ENCODE assay signal across 9 mouse cellular contexts in genomic region chr12:26424841-26425240, GRCm38 (mm10). TPM values are rescaled to one million over a fixed set of nuclear protein-coding genes. Genes with fewer than 3 reads are reported as not detected.
DNase-seq lines count a peak whose midpoint lies in the region; ATAC-seq and TF ChIP-seq lines count a peak whose summit lies in the region.
"Had no signal": no experiment of that assay in that cellular context is flagged by ENCODE, and none has a peak within 500 bp of the region (broad histone marks: within the 10 kb centered on the region; RNA-seq: fewer than 3 reads in every experiment).

No protein-coding gene starts in this region.

- H3K4me2 ChIP-seq in forebrain, postnatal 0 days (ENCODE audit: low read depth), result no peak overlapping the region
- no peak overlapping the region for H3K4me2 ChIP-seq in forebrain, embryonic 11.5 days (ENCODE audit: low read depth, low read length, severe bottlenecking)
- no peak overlapping the region for H3K4me2 ChIP-seq in liver, postnatal 0 days (ENCODE audit: low read depth, low read length)
- no peak overlapping the region for H3K4me2 ChIP-seq in liver, embryonic 11.5 days

- TF ChIP-seq EP300 in liver, postnatal 0 days (IDR thresholded peaks at IDR 0.05; ENCODE audit: low read depth), result no peak

- 94% methylated on average over 2 of the region's 2 CpGs for WGBS in forebrain, postnatal 0 days
- WGBS in forebrain, embryonic 11.5 days, result 92% methylated on average over 2 of the region's 2 CpGs
- WGBS in liver, postnatal 0 days (ENCODE audit: insufficient replicate concordance), result 93% methylated on average over 2 of the region's 2 CpGs
- WGBS in liver, embryonic 11.5 days, result 85% methylated on average over 2 of the region's 2 CpGs

- no peaks in the 10 kb centered on the region for H3K4me1 ChIP-seq in forebrain, postnatal 0 days (ENCODE audit: insufficient read depth)
- H3K4me1 ChIP-seq in forebrain, embryonic 11.5 days (replicated peaks; ENCODE audit: control insufficient read depth, insufficient read depth, low read length), result no peaks in the 10 kb centered on the region
- no peaks in the 10 kb centered on the region; the same call in 1 of the 2 replicates for H3K4me1 ChIP-seq in liver, postnatal 0 days (ENCODE audit: insufficient read depth)
- H3K4me1 ChIP-seq in liver, embryonic 11.5 days (replicated peaks; ENCODE audit: control insufficient read depth, insufficient read depth, low read length), result no peaks in the 10 kb centered on the region

- H3K9ac ChIP-seq in forebrain, postnatal 0 days, result no peak overlapping the region
- H3K9ac ChIP-seq in forebrain, embryonic 11.5 days (ENCODE audit: low read length), result no peak overlapping the region
- no peak overlapping the region for H3K9ac ChIP-seq in liver, postnatal 0 days (replicated peaks)
- H3K9ac ChIP-seq in liver, embryonic 11.5 days (ENCODE audit: low read depth, low read length), result no peak overlapping the region

- H3K4me3 ChIP-seq in forebrain, postnatal 0 days (ENCODE audit: low read depth, low read length), result no peak overlapping the region
- no peak overlapping the region for H3K4me3 ChIP-seq in forebrain, embryonic 11.5 days (ENCODE audit: low read depth, low read length)
- H3K4me3 ChIP-seq in liver, postnatal 0 days (ENCODE audit: low read depth, low read length), result no peak overlapping the region
- H3K4me3 ChIP-seq in liver, embryonic 11.5 days (ENCODE audit: low read depth, low read length), result no peak overlapping the region
- H3K4me3 ChIP-seq: erythroblast, embryonic 14.5 days had no signal

- TF ChIP-seq CTCF in forebrain, postnatal 0 days (IDR thresholded peaks at IDR 0.05; ENCODE audit: low read depth), result peak; percentile 58
- TF ChIP-seq CTCF in liver, postnatal 0 days (IDR thresholded peaks at IDR 0.05; ENCODE audit: low read depth), result peak; percentile 67

- no peaks in the 10 kb centered on the region for H3K36me3 ChIP-seq in forebrain, postnatal 0 days (ENCODE audit: insufficient read depth)
- no peaks in the 10 kb centered on the region for H3K36me3 ChIP-seq in forebrain, embryonic 11.5 days (ENCODE audit: control insufficient read depth, insufficient read depth, low read length)
- no peaks in the 10 kb centered on the region for H3K36me3 ChIP-seq in liver, postnatal 0 days (replicated peaks; ENCODE audit: insufficient read depth, low read length)
- H3K36me3 ChIP-seq in liver, embryonic 11.5 days (ENCODE audit: control insufficient read depth, insufficient read depth, low read length), result no peaks in the 10 kb centered on the region

- ATAC-seq in forebrain, postnatal 0 days, result no peak
- ATAC-seq in forebrain, embryonic 11.5 days (replicated peaks; ENCODE audit: low FRiP score), result no peak
- no peak for ATAC-seq in liver, postnatal 0 days
- no peak for ATAC-seq in liver, embryonic 11.5 days (replicated peaks; ENCODE audit: low FRiP score)
- ATAC-seq in megakaryocyte-erythroid progenitor cell, adult 5-6 weeks (replicated peaks; ENCODE audit: low FRiP score, low TSS enrichment, poor library complexity, severe bottlenecking), result no peak

- no peak overlapping the region for H3K27ac ChIP-seq in forebrain, postnatal 0 days (ENCODE audit: low read depth, low read length)
- no peak overlapping the region for H3K27ac ChIP-seq in forebrain, embryonic 11.5 days (ENCODE audit: low read depth, low read length)
- no peak overlapping the region for H3K27ac ChIP-seq in liver, postnatal 0 days (ENCODE audit: low read depth)
- no peak overlapping the region for H3K27ac ChIP-seq in liver, embryonic 11.5 days (ENCODE audit: low read depth, low read length)

- peak; percentile 74 for DNase-seq in forebrain, postnatal 0 days
- no peak for DNase-seq in forebrain, embryonic 11.5 days (ENCODE audit: low spot score)
- no peak for DNase-seq in liver, postnatal 0 days
- DNase-seq in liver, embryonic 11.5 days (ENCODE audit: low spot score), result no peak
- DNase-seq in ZHBTc4 (ENCODE audit: low read depth, low spot score), result peak; percentile 49
- peak; percentile 56 for DNase-seq in lung, postnatal 25 days (ENCODE audit: low spot score)
- DNase-seq in ovary, postnatal 14 days (ENCODE audit: low spot score), result no peak

- no peaks in the 10 kb centered on the region for H3K9me3 ChIP-seq in forebrain, postnatal 0 days (ENCODE audit: low read length)
- no peaks in the 10 kb centered on the region for H3K9me3 ChIP-seq in forebrain, embryonic 11.5 days (ENCODE audit: control insufficient read depth, low read length)
- no peaks in the 10 kb centered on the region for H3K9me3 ChIP-seq in liver, postnatal 0 days (ENCODE audit: low read length)
- no peaks in the 10 kb centered on the region for H3K9me3 ChIP-seq in liver, embryonic 11.5 days (ENCODE audit: control insufficient read depth, low read length)

- H3K27me3 ChIP-seq in forebrain, postnatal 0 days (ENCODE audit: insufficient read depth, low read length), result no peaks in the 10 kb centered on the region
- no peaks in the 10 kb centered on the region for H3K27me3 ChIP-seq in forebrain, embryonic 11.5 days (ENCODE audit: control insufficient read depth, insufficient read depth, low read length)
- H3K27me3 ChIP-seq in liver, postnatal 0 days (ENCODE audit: insufficient read depth, low read length), result no peaks in the 10 kb centered on the region
- H3K27me3 ChIP-seq in liver, embryonic 11.5 days (replicated peaks; ENCODE audit: control insufficient read depth, insufficient read depth, low read length), result no peaks in the 10 kb centered on the region

RNA-seq across cellular contexts. Expression of gene Rnf144a, which starts 9.8 kb away (rescaled TPM):
- total RNA-seq in forebrain, postnatal 0 days (2014; rRNA removed), result 27.4 and 39.1 TPM in 2 replicates
- 16.4 and 23.1 TPM in 2 replicates for polyA plus RNA-seq in forebrain, postnatal 0 days (2015; fragmentation: Nextera tagmentation; extraction: Ambion mirVana)
- polyA plus RNA-seq in forebrain, embryonic 11.5 days (2014; fragmentation: Nextera tagmentation; extraction: Ambion mirVana), result 36.8 and 39.3 TPM in 2 replicates
- 3.1 and 3.2 TPM in 2 replicates for polyA plus RNA-seq in liver, postnatal 0 days (2015; fragmentation: Nextera tagmentation; extraction: Ambion mirVana)
- 5.9 and 7.4 TPM in 2 replicates for polyA plus RNA-seq in liver, embryonic 11.5 days (2014; fragmentation: Nextera tagmentation; extraction: Ambion mirVana)
- total RNA-seq in megakaryocyte-erythroid progenitor cell, adult 5-6 weeks (2014; fragmentation: Nextera tagmentation), result 12.5 and 13.4 TPM in 2 replicates
- 9.9 and 18.6 TPM in 2 replicates for total RNA-seq in megakaryocyte-erythroid progenitor cell, adult 5-6 weeks (2017)
- polyA plus RNA-seq: erythroblast, embryonic 14.5 days had no signal

RNA-seq across cellular contexts. Expression of gene Rsad2, which starts 31.4 kb away (rescaled TPM):
- 1.1 TPM in 2 replicates for total RNA-seq in forebrain, postnatal 0 days (2014; rRNA removed)
- 0.91 and 1.7 TPM in 2 replicates for polyA plus RNA-seq in forebrain, postnatal 0 days (2015; fragmentation: Nextera tagmentation; extraction: Ambion mirVana)
- polyA plus RNA-seq in forebrain, embryonic 11.5 days (2014; fragmentation: Nextera tagmentation; extraction: Ambion mirVana), result 0.11 and 0.25 TPM in 2 replicates
- polyA plus RNA-seq in liver, postnatal 0 days (2015; fragmentation: Nextera tagmentation; extraction: Ambion mirVana), result 52.5 and 62.2 TPM in 2 replicates
- 0.44 and 1.6 TPM in 2 replicates for polyA plus RNA-seq in liver, embryonic 11.5 days (2014; fragmentation: Nextera tagmentation; extraction: Ambion mirVana)
- 0.89 and 1.2 TPM in 2 replicates for total RNA-seq in megakaryocyte-erythroid progenitor cell, adult 5-6 weeks (2014; fragmentation: Nextera tagmentation)
- total RNA-seq in megakaryocyte-erythroid progenitor cell, adult 5-6 weeks (2017), result 1.2 and 3.4 TPM in 2 replicates

RNA-seq across cellular contexts. Expression of gene Cmpk2, which starts 44.2 kb away (rescaled TPM):
- total RNA-seq in forebrain, postnatal 0 days (2014; rRNA removed), result 23.1 and 25.1 TPM in 2 replicates
- 18.2 and 21.0 TPM in 2 replicates for polyA plus RNA-seq in forebrain, postnatal 0 days (2015; fragmentation: Nextera tagmentation; extraction: Ambion mirVana)
- 7.4 TPM in 2 replicates for polyA plus RNA-seq in forebrain, embryonic 11.5 days (2014; fragmentation: Nextera tagmentation; extraction: Ambion mirVana)
- polyA plus RNA-seq in liver, postnatal 0 days (2015; fragmentation: Nextera tagmentation; extraction: Ambion mirVana), result 12.8 and 14.2 TPM in 2 replicates
- 8.7 and 12.9 TPM in 2 replicates for polyA plus RNA-seq in liver, embryonic 11.5 days (2014; fragmentation: Nextera tagmentation; extraction: Ambion mirVana)
- total RNA-seq in megakaryocyte-erythroid progenitor cell, adult 5-6 weeks (2014; fragmentation: Nextera tagmentation), result 27.8 and 37.9 TPM in 2 replicates
- 22.0 and 22.7 TPM in 2 replicates for total RNA-seq in megakaryocyte-erythroid progenitor cell, adult 5-6 weeks (2017)

Comparison
In these comparisons a context has a peak if more than half of its experiments do, and no peak if none do; other contexts are left out.
1. DNase-seq: peak in forebrain, postnatal 0 days (single experiment), ZHBTc4 (single experiment) and lung, postnatal 25 days (single experiment); none in forebrain, embryonic 11.5 days (single experiment), liver, postnatal 0 days (single experiment), liver, embryonic 11.5 days (single experiment) and ovary, postnatal 14 days (single experiment).
2. RNA of gene Rsad2, which starts 31.4 kb away (polyA plus RNA-seq): 52.5 to 62.2 TPM in liver, postnatal 0 days; 0.91 to 1.7 TPM in forebrain, postnatal 0 days, 0.44 to 1.6 TPM in liver, embryonic 11.5 days and 0.11 to 0.25 TPM in forebrain, embryonic 11.5 days; every median in the first group is over 10 times any median in the second.